Mouse (Mus musculus): Measurements from ENCODE around the gene Adora2a. TPM values are rescaled to one million over a fixed set of nuclear protein-coding genes. Genes with fewer than 3 reads are reported as not detected.
A peak's percentile ranks its signal among the peaks of the same experiment; 100 is the strongest.
"Not testable (repeated sequence)": the region's sequence is repeated elsewhere in the genome, so short reads cannot be mapped to it uniquely, and the experiment has no call there.

Adora2a gene
- polyA plus RNA-seq, 1 experiment from 2014 or later: 4.1 TPM

GRCm38 (mm10) chr10:75291338-75291737 lies 25.3 kb upstream of the Adora2a start:
- Histone ChIP-seq H3K4me1 (ENCODE audit: control insufficient read depth, insufficient read depth, low read length) (no peaks in the 10 kb centered on the region), H3K27me3 (replicated peaks; ENCODE audit: control insufficient read depth, insufficient read depth, low read length) (no peaks in the 10 kb centered on the region), H3K4me2 (ENCODE audit: low read depth, low read length) (no peak overlapping the region), H3K27ac (replicated peaks; ENCODE audit: low read depth, low read length) (no peak overlapping the region), H3K9me3 (ENCODE audit: control insufficient read depth, low read length) (no peaks in the 10 kb centered on the region), H3K9ac (ENCODE audit: low read depth, low read length) (no peak overlapping the region), H3K4me3 (ENCODE audit: low read depth, low read length) (no peak overlapping the region), H3K36me3 (ENCODE audit: control insufficient read depth, insufficient read depth, low read length) (peaks cover 16% of the 10 kb centered on the region)
- DNase-seq (ENCODE audit: low spot score) (no peak), ATAC-seq (ENCODE audit: low read depth) (no peak)
- 67% methylated on average over 1 of the region's 1 CpGs for whole genome bisulfite sequencing

- not testable (repeated sequence) for DNase-seq (ENCODE audit: low spot score); H3K27me3 ChIP-seq (replicated peaks; ENCODE audit: control insufficient read depth, insufficient read depth, low read length)
These were observed 24.5 kb upstream of the Adora2a start for GRCm38 (mm10) chr10:75292206-75292605.

GRCm38 (mm10) chr10:75293288-75293687 lies 23.4 kb upstream of the Adora2a start:
- no peaks in the 10 kb centered on the region for H3K27me3 ChIP-seq (replicated peaks; ENCODE audit: control insufficient read depth, insufficient read depth, low read length)
- no peak overlapping the region for H3K4me2 ChIP-seq (ENCODE audit: low read depth, low read length)
- H3K4me1 ChIP-seq (ENCODE audit: control insufficient read depth, insufficient read depth, low read length): no peaks in the 10 kb centered on the region
- no peak for DNase-seq (ENCODE audit: low spot score)
- no peaks in the 10 kb centered on the region for H3K9me3 ChIP-seq (ENCODE audit: control insufficient read depth, low read length)
- ATAC-seq (ENCODE audit: low read depth): no peak
- H3K36me3 ChIP-seq (ENCODE audit: control insufficient read depth, insufficient read depth, low read length): peaks cover 26% of the 10 kb centered on the region
- no peak overlapping the region for H3K4me3 ChIP-seq (ENCODE audit: low read depth, low read length)
- no peak overlapping the region for H3K27ac ChIP-seq (replicated peaks; ENCODE audit: low read depth, low read length)
- WGBS: 74% methylated on average over 3 of the region's 3 CpGs
- H3K9ac ChIP-seq (ENCODE audit: low read depth, low read length): no peak overlapping the region

More at GRCm38 (mm10) chr10:75292206-75292605, 24.5 kb upstream of the Adora2a start:
- not testable (repeated sequence) for ATAC-seq (ENCODE audit: low read depth); H3K4me1 ChIP-seq (ENCODE audit: control insufficient read depth, insufficient read depth, low read length); H3K9me3 ChIP-seq (ENCODE audit: control insufficient read depth, low read length); H3K4me2 ChIP-seq (ENCODE audit: low read depth, low read length); H3K4me3 ChIP-seq (ENCODE audit: low read depth, low read length); H3K27ac ChIP-seq (replicated peaks; ENCODE audit: low read depth, low read length); H3K9ac ChIP-seq (ENCODE audit: low read depth, low read length)
- WGBS: 91% methylated on average over 8 of the region's 8 CpGs
- peaks cover 19% of the 10 kb centered on the region for H3K36me3 ChIP-seq (ENCODE audit: control insufficient read depth, insufficient read depth, low read length)

GRCm38 (mm10) chr10:75294362-75294761 lies 22.3 kb upstream of the Adora2a start:
- WGBS: 49% methylated on average over 4 of the region's 4 CpGs
- no peak for ATAC-seq (ENCODE audit: low read depth)
- no peak overlapping the region for H3K9ac ChIP-seq (ENCODE audit: low read depth, low read length)
- H3K36me3 ChIP-seq (ENCODE audit: control insufficient read depth, insufficient read depth, low read length): peaks cover 27% of the 10 kb centered on the region
- DNase-seq (ENCODE audit: low spot score): no peak
- H3K27ac ChIP-seq (replicated peaks; ENCODE audit: low read depth, low read length): no peak overlapping the region
- H3K4me1 ChIP-seq (ENCODE audit: control insufficient read depth, insufficient read depth, low read length): no peaks in the 10 kb centered on the region
- no peak overlapping the region for H3K4me2 ChIP-seq (ENCODE audit: low read depth, low read length)
- H3K4me3 ChIP-seq (ENCODE audit: low read depth, low read length): no peak overlapping the region
- H3K27me3 ChIP-seq (replicated peaks; ENCODE audit: control insufficient read depth, insufficient read depth, low read length): no peaks in the 10 kb centered on the region
- H3K9me3 ChIP-seq (ENCODE audit: control insufficient read depth, low read length): no peaks in the 10 kb centered on the region

GRCm38 (mm10) chr10:75294926-75295325 lies 21.8 kb upstream of the Adora2a start:
- Histone ChIP-seq H3K4me2 (ENCODE audit: low read depth, low read length) (no peak overlapping the region), H3K27ac (replicated peaks; ENCODE audit: low read depth, low read length) (no peak overlapping the region), H3K9ac (ENCODE audit: low read depth, low read length) (no peak overlapping the region), H3K4me3 (ENCODE audit: low read depth, low read length) (no peak overlapping the region), H3K9me3 (ENCODE audit: control insufficient read depth, low read length) (no peaks in the 10 kb centered on the region), H3K27me3 (replicated peaks; ENCODE audit: control insufficient read depth, insufficient read depth, low read length) (no peaks in the 10 kb centered on the region), H3K4me1 (ENCODE audit: control insufficient read depth, insufficient read depth, low read length) (no peaks in the 10 kb centered on the region), H3K36me3 (ENCODE audit: control insufficient read depth, insufficient read depth, low read length) (peaks cover 26% of the 10 kb centered on the region)
- WGBS: 52% methylated on average over 4 of the region's 4 CpGs
- DNase-seq (ENCODE audit: low spot score) (peak; percentile 46), ATAC-seq (ENCODE audit: low read depth) (peak; percentile 44; the same call in 1 of the 2 replicates)

- H3K27me3 ChIP-seq (replicated peaks; ENCODE audit: control insufficient read depth, insufficient read depth, low read length): no peaks in the 10 kb centered on the region
- peaks cover 34% of the 10 kb centered on the region for H3K36me3 ChIP-seq (ENCODE audit: control insufficient read depth, insufficient read depth, low read length)
- ATAC-seq (ENCODE audit: low read depth): no peak
- no peaks in the 10 kb centered on the region for H3K9me3 ChIP-seq (ENCODE audit: control insufficient read depth, low read length)
- no peak overlapping the region for H3K4me2 ChIP-seq (ENCODE audit: low read depth, low read length)
- H3K27ac ChIP-seq (replicated peaks; ENCODE audit: low read depth, low read length): no peak overlapping the region
- no peak overlapping the region for H3K9ac ChIP-seq (ENCODE audit: low read depth, low read length)
- no peak overlapping the region for H3K4me3 ChIP-seq (ENCODE audit: low read depth, low read length)
- WGBS: 97% methylated on average over 5 of the region's 5 CpGs
- H3K4me1 ChIP-seq (ENCODE audit: control insufficient read depth, insufficient read depth, low read length): no peaks in the 10 kb centered on the region
- no peak for DNase-seq (ENCODE audit: low spot score)
These were observed 18.1 kb upstream of the Adora2a start for GRCm38 (mm10) chr10:75298608-75299007.

GRCm38 (mm10) chr10:75299785-75300418 lies 16.8 kb upstream of the Adora2a start:
- H3K9ac ChIP-seq (ENCODE audit: low read depth, low read length): no peak overlapping the region
- H3K27ac ChIP-seq (replicated peaks; ENCODE audit: low read depth, low read length): no peak overlapping the region
- peak; percentile 51 for DNase-seq (ENCODE audit: low spot score)
- H3K4me1 ChIP-seq (ENCODE audit: control insufficient read depth, insufficient read depth, low read length): no peaks in the 10 kb centered on the region
- H3K4me2 ChIP-seq (ENCODE audit: low read depth, low read length): no peak overlapping the region
- ATAC-seq (ENCODE audit: low read depth): no peak
- WGBS: 56% methylated on average over 5 of the region's 5 CpGs
- no peaks in the 10 kb centered on the region for H3K27me3 ChIP-seq (replicated peaks; ENCODE audit: control insufficient read depth, insufficient read depth, low read length)
- H3K36me3 ChIP-seq (ENCODE audit: control insufficient read depth, insufficient read depth, low read length): peaks cover 47% of the 10 kb centered on the region
- no peaks in the 10 kb centered on the region for H3K9me3 ChIP-seq (ENCODE audit: control insufficient read depth, low read length)
- H3K4me3 ChIP-seq (ENCODE audit: low read depth, low read length): no peak overlapping the region

GRCm38 (mm10) chr10:75301195-75301806 lies 15.4 kb upstream of the Adora2a start:
- no peak for ATAC-seq (ENCODE audit: low read depth)
- Histone ChIP-seq H3K36me3 (ENCODE audit: control insufficient read depth, insufficient read depth, low read length) (peaks cover 58% of the 10 kb centered on the region), H3K4me1 (ENCODE audit: control insufficient read depth, insufficient read depth, low read length) (no peaks in the 10 kb centered on the region), H3K9me3 (ENCODE audit: control insufficient read depth, low read length) (no peaks in the 10 kb centered on the region), H3K27me3 (replicated peaks; ENCODE audit: control insufficient read depth, insufficient read depth, low read length) (no peaks in the 10 kb centered on the region), H3K9ac (ENCODE audit: low read depth, low read length) (no peak overlapping the region), H3K4me3 (ENCODE audit: low read depth, low read length) (no peak overlapping the region), H3K27ac (replicated peaks; ENCODE audit: low read depth, low read length) (no peak overlapping the region), H3K4me2 (ENCODE audit: low read depth, low read length) (no peak overlapping the region)
- WGBS: 89% methylated on average over 12 of the region's 12 CpGs
- DNase-seq (ENCODE audit: low spot score): no peak

- Histone ChIP-seq H3K9ac (ENCODE audit: low read depth, low read length) (no peak overlapping the region), H3K27me3 (replicated peaks; ENCODE audit: control insufficient read depth, insufficient read depth, low read length) (no peaks in the 10 kb centered on the region), H3K4me1 (ENCODE audit: control insufficient read depth, insufficient read depth, low read length) (no peaks in the 10 kb centered on the region), H3K36me3 (ENCODE audit: control insufficient read depth, insufficient read depth, low read length) (peaks cover 63% of the 10 kb centered on the region), H3K9me3 (ENCODE audit: control insufficient read depth, low read length) (no peaks in the 10 kb centered on the region), H3K4me2 (ENCODE audit: low read depth, low read length) (no peak overlapping the region), H3K27ac (replicated peaks; ENCODE audit: low read depth, low read length) (no peak overlapping the region), H3K4me3 (ENCODE audit: low read depth, low read length) (no peak overlapping the region)
- ATAC-seq (ENCODE audit: low read depth): no peak
- DNase-seq (ENCODE audit: low spot score): no peak
- 96% methylated on average over 4 of the region's 4 CpGs for whole genome bisulfite sequencing
These were observed 14.7 kb upstream of the Adora2a start for GRCm38 (mm10) chr10:75301937-75302336.

Measured in embryonic facial prominence, embryonic 14.5 days (tissue).